ENCODE assay signal across 18 mouse cellular contexts in genomic region chr5:28819091-28819490, GRCm38 (mm10).
DNase-seq lines count a peak whose midpoint lies in the region; ATAC-seq and TF ChIP-seq lines count a peak whose summit lies in the region.
"Had no signal": no experiment of that assay in that cellular context is flagged by ENCODE, and none has a peak within 500 bp of the region (broad histone marks: within the 10 kb centered on the region; RNA-seq: fewer than 3 reads in every experiment).

No protein-coding gene starts in this region.

- TF ChIP-seq EP300 in liver, postnatal 0 days (IDR thresholded peaks at IDR 0.05; ENCODE audit: low read depth), result no peak

- H3K9ac ChIP-seq in liver, postnatal 0 days (replicated peaks), result no peak overlapping the region
- H3K9ac ChIP-seq: hindbrain, embryonic 13.5 days; intestine, embryonic 15.5 days; lung, embryonic 14.5 days; midbrain, embryonic 13.5 days had no signal

- no peaks in the 10 kb centered on the region for H3K9me3 ChIP-seq in liver, postnatal 0 days (ENCODE audit: low read length)
- H3K9me3 ChIP-seq: hindbrain, embryonic 13.5 days; intestine, embryonic 15.5 days; midbrain, embryonic 13.5 days had no signal

- H3K4me3 ChIP-seq in liver, postnatal 0 days (ENCODE audit: low read depth, low read length), result no peak overlapping the region
- H3K4me3 ChIP-seq in thymus, adult 2 months (ENCODE audit: control insufficient read depth, insufficient read depth, low read length), result no peak overlapping the region
- H3K4me3 ChIP-seq: hindbrain, embryonic 13.5 days; intestine, embryonic 15.5 days; midbrain, embryonic 13.5 days had no signal

- H3K4me1 ChIP-seq in liver, postnatal 0 days (ENCODE audit: insufficient read depth), result no peaks in the 10 kb centered on the region
- no peaks in the 10 kb centered on the region for H3K4me1 ChIP-seq in thymus, adult 2 months (replicated peaks; ENCODE audit: control insufficient read depth, insufficient read depth, low read length)
- H3K4me1 ChIP-seq: hindbrain, embryonic 13.5 days; intestine, embryonic 15.5 days; midbrain, embryonic 13.5 days had no signal

- 79% methylated on average over 5 of the region's 5 CpGs for WGBS in liver, postnatal 0 days (ENCODE audit: insufficient replicate concordance)
- 92% methylated on average over 5 of the region's 5 CpGs for WGBS in thymus, adult 2 months

- no peak overlapping the region for H3K27ac ChIP-seq in liver, postnatal 0 days (ENCODE audit: low read depth)
- no peak overlapping the region for H3K27ac ChIP-seq in thymus, adult 2 months (ENCODE audit: control insufficient read depth, insufficient read depth, low read length)
- H3K27ac ChIP-seq: hindbrain, embryonic 13.5 days; intestine, embryonic 15.5 days; midbrain, embryonic 13.5 days had no signal

- no peak for TF ChIP-seq POLR2A in thymus, adult 2 months (IDR thresholded peaks at IDR 0.05; ENCODE audit: control insufficient read depth, extremely low read depth, insufficient read depth, low read length, poor library complexity)

- no peaks in the 10 kb centered on the region for H3K36me3 ChIP-seq in liver, postnatal 0 days (replicated peaks; ENCODE audit: insufficient read depth, low read length)
- H3K36me3 ChIP-seq in thymus, adult 2 months (ENCODE audit: control insufficient read depth, insufficient read depth, low read length), result no peaks in the 10 kb centered on the region
- H3K36me3 ChIP-seq: hindbrain, embryonic 13.5 days; intestine, embryonic 15.5 days; midbrain, embryonic 13.5 days had no signal

- H3K27me3 ChIP-seq in liver, postnatal 0 days (ENCODE audit: insufficient read depth, low read length), result no peaks in the 10 kb centered on the region
- H3K27me3 ChIP-seq in thymus, adult 2 months (ENCODE audit: control insufficient read depth, insufficient read depth, low read length), result no peaks in the 10 kb centered on the region
- H3K27me3 ChIP-seq: hindbrain, embryonic 13.5 days; intestine, embryonic 15.5 days; midbrain, embryonic 13.5 days; Patski had no signal

- TF ChIP-seq CTCF in liver, postnatal 0 days (IDR thresholded peaks at IDR 0.05; ENCODE audit: low read depth), result no peak
- TF ChIP-seq CTCF in thymus, adult 2 months (IDR thresholded peaks at IDR 0.05; ENCODE audit: borderline replicate concordance, control insufficient read depth, extremely low read depth, insufficient read depth, low read length, poor library complexity), result no peak

- H3K4me2 ChIP-seq in liver, postnatal 0 days (ENCODE audit: low read depth, low read length), result no peak overlapping the region
- H3K4me2 ChIP-seq: hindbrain, embryonic 13.5 days; intestine, embryonic 15.5 days; lung, embryonic 14.5 days; midbrain, embryonic 13.5 days had no signal

- ATAC-seq in CD4-positive, CD25-positive, alpha-beta regulatory T cell, adult 4 months, result no peak
- no peak for ATAC-seq in liver, postnatal 0 days
- ATAC-seq in monocyte, adult 5-6 weeks (replicated peaks; ENCODE audit: insufficient number of reproducible peaks, low FRiP score, low TSS enrichment, poor library complexity, severe bottlenecking), result no peak
- ATAC-seq: activated CD4-positive, CD25-positive, alpha-beta regulatory T cell, adult 4 months; intestine, embryonic 15.5 days; midbrain, embryonic 13.5 days; Patski had no signal

- peak; percentile 77 to 85 for DNase-seq in frontal cortex, adult 2 months (ENCODE audit: extremely low spot score in 1 of 2, low spot score in 1 of 2)
- peak; percentile 63 for DNase-seq in layer of hippocampus, adult 11-12 months (ENCODE audit: low spot score)
- peak; percentile 64 to 71 for DNase-seq in left cerebral cortex, adult 18-20 months (ENCODE audit: low spot score in 2 of 2)
- peak; percentile 75 to 86 for DNase-seq in right cerebral cortex, adult 2 months (ENCODE audit: low spot score in 2 of 2)
- no peak for DNase-seq in liver, postnatal 0 days
- DNase-seq in thymus, adult 2 months, result no peak
- DNase-seq: adrenal gland, postnatal 36 days; cerebellum, postnatal 14 days; heart, adult 18-20 months; thymus, postnatal 36 days had no signal

Comparison
In these comparisons a context has a peak if more than half of its experiments do, and no peak if none do; other contexts are left out.
1. DNase-seq: peak in frontal cortex, adult 2 months (2 of 2), layer of hippocampus, adult 11-12 months (single experiment), left cerebral cortex, adult 18-20 months (2 of 2) and right cerebral cortex, adult 2 months (2 of 2); none in liver, postnatal 0 days (single experiment) and thymus, adult 2 months (single experiment).